Mouse (Mus musculus): ENCODE results near the gene Arhgef9.
A peak's percentile ranks its signal among the peaks of the same experiment; 100 is the strongest.

Gene Arhgef9

GRCm38 (mm10) chrX:95196104-95196919 is at the start of gene Arhgef9:
Gene Arhgef9 (minus strand): TSS chrX:95196856.
- peak; percentile 21 for DNase-seq

GRCm38 (mm10) chrX:95238896-95239295 is 42.2 kb upstream of the Arhgef9 start:
- no peak for DNase-seq

GRCm38 (mm10) chrX:95195363-95196103 is 1.1 kb downstream of the Arhgef9 start:
- DNase-seq: peak; percentile 23

GRCm38 (mm10) chrX:95175978-95176377 is 20.7 kb downstream of the Arhgef9 start:
- peak; percentile 59 for DNase-seq

GRCm38 (mm10) chrX:95166317-95166716 is 30.3 kb downstream of the Arhgef9 start:
- peak; percentile 71 for DNase-seq

- peak; percentile 28 for DNase-seq
These were observed 31.0 kb downstream of the Arhgef9 start for GRCm38 (mm10) chrX:95165671-95166127.

- no peak for DNase-seq
These were observed 32.5 kb downstream of the Arhgef9 start for GRCm38 (mm10) chrX:95164140-95164539.

GRCm38 (mm10) chrX:95163452-95163851 is 33.2 kb downstream of the Arhgef9 start:
- no peak for DNase-seq

GRCm38 (mm10) chrX:95156833-95157386 is 39.7 kb downstream of the Arhgef9 start:
- no peak for DNase-seq

- no peak for DNase-seq
These were observed 58.0 kb downstream of the Arhgef9 start for GRCm38 (mm10) chrX:95138636-95139035.

GRCm38 (mm10) chrX:95133502-95133901 is 63.2 kb downstream of the Arhgef9 start:
- no peak for DNase-seq

GRCm38 (mm10) chrX:95132996-95133395 is 63.7 kb downstream of the Arhgef9 start:
- DNase-seq: no peak

GRCm38 (mm10) chrX:95131783-95132182 is 64.9 kb downstream of the Arhgef9 start:
- no peak for DNase-seq

GRCm38 (mm10) chrX:95123462-95123861 is 73.2 kb downstream of the Arhgef9 start:
- DNase-seq: peak; percentile 26

- no peak for DNase-seq
These were observed 92.3 kb downstream of the Arhgef9 start for GRCm38 (mm10) chrX:95104361-95104760.

- no peak for DNase-seq
These were observed 109.0 kb downstream of the Arhgef9 start for GRCm38 (mm10) chrX:95087674-95088073.

- no peak for DNase-seq
These were observed 119.5 kb downstream of the Arhgef9 start for GRCm38 (mm10) chrX:95077013-95077699.

GRCm38 (mm10) chrX:95027907-95028306 is 168.7 kb downstream of the Arhgef9 start:
- no peak for DNase-seq

GRCm38 (mm10) chrX:95026361-95026892 is 170.2 kb downstream of the Arhgef9 start, which contains the start of gene Spin4:
Gene Spin4 (minus strand): TSS chrX:95026682.
- peak; percentile 69 for DNase-seq

- DNase-seq: peak; percentile 14
These were observed 170.8 kb downstream of the Arhgef9 start for GRCm38 (mm10) chrX:95025779-95026360.

- no peak for DNase-seq
These were observed 184.6 kb downstream of the Arhgef9 start for GRCm38 (mm10) chrX:95012033-95012432.

All from cerebellum, adult 8-10 months (tissue).